Mouse (Mus musculus) bone marrow macrophage, adult 2 months (primary cell): ENCODE data around the gene Ptgr2.

ENCODE experiments used
- CTCF ChIP-seq: IDR thresholded peaks from 2 replicates; pipeline ENCODE4 v1.5.1; 2012; ENCODE audit warnings: low read depth, mild to moderate bottlenecking, low read length, moderate library complexity
- POLR2A ChIP-seq: IDR thresholded peaks from 2 replicates; pipeline ENCODE4 v1.6.1; 2012; ENCODE audit warnings: mild to moderate bottlenecking, low read depth, low read length, borderline replicate concordance

- TF ChIP-seq CTCF (no peak), POLR2A (no peak)
These were observed 80.1 kb downstream of the Ptgr2 start for GRCm38 (mm10) chr12:84365137-84365536.
